Mouse (Mus musculus) left cerebral cortex, adult 8-10 months (tissue): ENCODE data around the gene Epsti1. TPM values are rescaled to one million over a fixed set of nuclear protein-coding genes. Genes with fewer than 3 reads are reported as not detected.

ENCODE experiments used
- DNase-seq, 2 experiments: peaks; one replicate each; pipeline ENCODE4 v3.0.0; 2022; ENCODE audit warnings: low spot score in 2 of 2
- total RNA-seq, 4 experiments: library from RNA; stranded (reverse); gene quantifications; 2 replicates each; pipeline ENCODE4 v1.2.4; 2022

Gene Epsti1
- total RNA-seq, 4 experiments from 2014 or later, result 0.23 to 1.2 (median 0.59) TPM; not detected in 1

- DNase-seq, result no peak
Measured at GRCm38 (mm10) chr14:77923076-77923865, 19.2 kb downstream of the Epsti1 start.

- DNase-seq, result no peak
Measured at GRCm38 (mm10) chr14:77925414-77925813, 21.4 kb downstream of the Epsti1 start.

GRCm38 (mm10) chr14:77926718-77927117, 22.7 kb downstream of the Epsti1 start:
- peak in 1 of 2 experiments; percentile 17 for DNase-seq

GRCm38 (mm10) chr14:77928021-77928420, 24.0 kb downstream of the Epsti1 start:
- DNase-seq, result peak; percentile 18 to 49

GRCm38 (mm10) chr14:77928653-77929052, 24.6 kb downstream of the Epsti1 start:
- no peak for DNase-seq

GRCm38 (mm10) chr14:77929139-77929678, 25.2 kb downstream of the Epsti1 start:
- no peak for DNase-seq

GRCm38 (mm10) chr14:77932150-77933047, 28.4 kb downstream of the Epsti1 start:
- DNase-seq, result no peak

GRCm38 (mm10) chr14:77933243-77933642, 29.2 kb downstream of the Epsti1 start:
- no peak for DNase-seq

- DNase-seq, result no peak
Measured at GRCm38 (mm10) chr14:77934431-77934830, 30.4 kb downstream of the Epsti1 start.

- DNase-seq, result no peak
Measured at GRCm38 (mm10) chr14:77941105-77941504, 37.1 kb downstream of the Epsti1 start.

- DNase-seq, result no peak
Measured at GRCm38 (mm10) chr14:77942235-77942634, 38.2 kb downstream of the Epsti1 start.

- no peak for DNase-seq
Measured at GRCm38 (mm10) chr14:77942793-77943558, 38.9 kb downstream of the Epsti1 start.

GRCm38 (mm10) chr14:77961741-77962140, 57.7 kb downstream of the Epsti1 start:
- DNase-seq, result no peak

GRCm38 (mm10) chr14:77963525-77963924, 59.5 kb downstream of the Epsti1 start:
- DNase-seq, result no peak

- DNase-seq, result no peak
Measured at GRCm38 (mm10) chr14:77971355-77971754, 67.3 kb downstream of the Epsti1 start.

- DNase-seq, result peak in 1 of 2 experiments; percentile 29
Measured at GRCm38 (mm10) chr14:77974221-77974620, 70.2 kb downstream of the Epsti1 start.

GRCm38 (mm10) chr14:77975702-77976101, 71.7 kb downstream of the Epsti1 start:
- DNase-seq, result no peak

- no peak for DNase-seq
Measured at GRCm38 (mm10) chr14:77981516-77981915, 77.5 kb downstream of the Epsti1 start.

- no peak for DNase-seq
Measured at GRCm38 (mm10) chr14:77997731-77998130, 93.7 kb downstream of the Epsti1 start.

GRCm38 (mm10) chr14:78004486-78004885, 100.4 kb downstream of the Epsti1 start:
- no peak for DNase-seq

- DNase-seq, result no peak
Measured at GRCm38 (mm10) chr14:78008019-78008418, 104.0 kb downstream of the Epsti1 start.
